Mouse (Mus musculus): ENCODE results near the gene Rpl35. TPM values are rescaled to one million over a fixed set of nuclear protein-coding genes. Genes with fewer than 3 reads are reported as not detected.

Gene Rpl35
- polyA plus RNA-seq, 1 experiment: 1,492 TPM

- Histone ChIP-seq H3K36me3 (ENCODE audit: control insufficient read depth, insufficient read depth) (no peaks in the 10 kb centered on the region), H3K27me3 (ENCODE audit: control insufficient read depth, insufficient read depth, insufficient read length) (no peaks in the 10 kb centered on the region), H3K79me3 (ENCODE audit: low read depth) (no peaks in the 10 kb centered on the region), H3K79me2 (ENCODE audit: control insufficient read depth, insufficient read depth) (no peaks in the 10 kb centered on the region), H3K4me3 (ENCODE audit: insufficient read depth, poor library complexity, severe bottlenecking) (no peak overlapping the region), H3ac (ENCODE audit: control insufficient read depth, insufficient read length, low read depth) (no peak overlapping the region)
- TF ChIP-seq MAX (IDR thresholded peaks at IDR 0.05): no peak
- no peak for TF ChIP-seq FOSL1 (IDR thresholded peaks at IDR 0.05; ENCODE audit: insufficient read depth, low read length, poor library complexity, severe bottlenecking)
- no peak for TF ChIP-seq MYOG (IDR thresholded peaks at IDR 0.05; ENCODE audit: control insufficient read depth, extremely low read depth, insufficient read length)
- no peak for TF ChIP-seq MYOD1 (IDR thresholded peaks at IDR 0.05; ENCODE audit: control insufficient read depth, insufficient read length, low read depth)
- TF ChIP-seq CTCF (IDR thresholded peaks at IDR 0.05; ENCODE audit: control insufficient read depth, insufficient read depth, insufficient read length): no peak
- no peak for TF ChIP-seq USF1 (IDR thresholded peaks at IDR 0.05; ENCODE audit: low read depth)
- TF ChIP-seq CEBPB (IDR thresholded peaks at IDR 0.05; ENCODE audit: low read depth): no peak
These were observed 47.7 kb downstream of the Rpl35 start for GRCm38 (mm10) chr2:38957671-38958223.

GRCm38 (mm10) chr2:38956062-38956461, 49.4 kb downstream of the Rpl35 start:
- no peak overlapping the region for H3K4me3 ChIP-seq (ENCODE audit: insufficient read depth, poor library complexity, severe bottlenecking)
- TF ChIP-seq USF1 (IDR thresholded peaks at IDR 0.05; ENCODE audit: low read depth): no peak
- TF ChIP-seq MAX (IDR thresholded peaks at IDR 0.05): no peak
- no peak for TF ChIP-seq CTCF (IDR thresholded peaks at IDR 0.05; ENCODE audit: control insufficient read depth, insufficient read depth, insufficient read length)
- no peak for TF ChIP-seq MYOD1 (IDR thresholded peaks at IDR 0.05; ENCODE audit: control insufficient read depth, insufficient read length, low read depth)
- TF ChIP-seq MYOG (IDR thresholded peaks at IDR 0.05; ENCODE audit: control insufficient read depth, extremely low read depth, insufficient read length): no peak
- no peak for TF ChIP-seq FOSL1 (IDR thresholded peaks at IDR 0.05; ENCODE audit: insufficient read depth, low read length, poor library complexity, severe bottlenecking)
- TF ChIP-seq CEBPB (IDR thresholded peaks at IDR 0.05; ENCODE audit: low read depth): no peak
- H3ac ChIP-seq (ENCODE audit: control insufficient read depth, insufficient read length, low read depth): no peak overlapping the region
- no peaks in the 10 kb centered on the region for H3K79me3 ChIP-seq (ENCODE audit: low read depth)
- H3K79me2 ChIP-seq (ENCODE audit: control insufficient read depth, insufficient read depth): no peaks in the 10 kb centered on the region
- H3K27me3 ChIP-seq (ENCODE audit: control insufficient read depth, insufficient read depth, insufficient read length): no peaks in the 10 kb centered on the region
- H3K36me3 ChIP-seq (ENCODE audit: control insufficient read depth, insufficient read depth): no peaks in the 10 kb centered on the region

GRCm38 (mm10) chr2:38953152-38953883, 52.1 kb downstream of the Rpl35 start:
- Histone ChIP-seq H3K79me2 (ENCODE audit: control insufficient read depth, insufficient read depth) (no peaks in the 10 kb centered on the region), H3K27me3 (ENCODE audit: control insufficient read depth, insufficient read depth, insufficient read length) (no peaks in the 10 kb centered on the region), H3K36me3 (ENCODE audit: control insufficient read depth, insufficient read depth) (no peaks in the 10 kb centered on the region), H3K4me3 (ENCODE audit: insufficient read depth, poor library complexity, severe bottlenecking) (no peak overlapping the region), H3K79me3 (ENCODE audit: low read depth) (no peaks in the 10 kb centered on the region), H3ac (ENCODE audit: control insufficient read depth, insufficient read length, low read depth) (no peak overlapping the region)
- no peak for TF ChIP-seq MYOG (IDR thresholded peaks at IDR 0.05; ENCODE audit: control insufficient read depth, extremely low read depth, insufficient read length)
- no peak for TF ChIP-seq CEBPB (IDR thresholded peaks at IDR 0.05; ENCODE audit: low read depth)
- TF ChIP-seq CTCF (IDR thresholded peaks at IDR 0.05; ENCODE audit: control insufficient read depth, insufficient read depth, insufficient read length): no peak
- TF ChIP-seq FOSL1 (IDR thresholded peaks at IDR 0.05; ENCODE audit: insufficient read depth, low read length, poor library complexity, severe bottlenecking): no peak
- no peak for TF ChIP-seq USF1 (IDR thresholded peaks at IDR 0.05; ENCODE audit: low read depth)
- TF ChIP-seq MYOD1 (IDR thresholded peaks at IDR 0.05; ENCODE audit: control insufficient read depth, insufficient read length, low read depth): no peak
- no peak for TF ChIP-seq MAX (IDR thresholded peaks at IDR 0.05)

Other genes starting within 250 kb of the Rpl35 start
- gene Nr6a1, start 77.9 kb downstream of the Rpl35 start, polyA plus RNA-seq (2012; fragmentation: generic; extraction: Trizol): 0.74 TPM
- not detected for gene Olfml2a, start 73.6 kb downstream of the Rpl35 start, polyA plus RNA-seq (2012; fragmentation: generic; extraction: Trizol)
- gene Wdr38, start 8.1 kb downstream of the Rpl35 start, polyA plus RNA-seq (2012; fragmentation: generic; extraction: Trizol): 0.61 TPM
- gene Arpc5l, start 276 bp downstream of the Rpl35 start, polyA plus RNA-seq (2012; fragmentation: generic; extraction: Trizol): 73.7 TPM
- 4.1 TPM for gene Golga1, start 59.9 kb upstream of the Rpl35 start, polyA plus RNA-seq (2012; fragmentation: generic; extraction: Trizol)
- 1.4 TPM for gene Scai, start 185.1 kb upstream of the Rpl35 start, polyA plus RNA-seq (2012; fragmentation: generic; extraction: Trizol)
- 29.8 TPM for gene Ppp6c, start 220.8 kb upstream of the Rpl35 start, polyA plus RNA-seq (2012; fragmentation: generic; extraction: Trizol)